Mouse (Mus musculus) T-helper 2 cell (primary cell): ENCODE measurements around the gene Krt34.

Source experiments
- in situ Hi-C: fragments of 300-600 bp; cut with MboI, MseI; formaldehyde crosslinking; loops from one replicate; pipeline ENCODE4 v1.15.1; 2025; ENCODE audit warnings: high pct_unique_total_duplicates

Gene Krt34

GRCm38 (mm10) chr11:100004846-100005245 lies 36.5 kb downstream of the Krt34 start:
- in situ Hi-C loops = loop anchor here (10.0 kb wide), 1 partner anchor 540 kb away; no protein-coding TSS in a partner anchor

- in situ Hi-C loops = no loop called here
These were observed 42.3 kb downstream of the Krt34 start for GRCm38 (mm10) chr11:99999091-99999490.

GRCm38 (mm10) chr11:99994384-99994661 lies 47.0 kb downstream of the Krt34 start:
- in situ Hi-C loops = no loop called here

GRCm38 (mm10) chr11:99993620-99994383 lies 47.6 kb downstream of the Krt34 start, which contains the start of gene Krtap17-1:
TSS of gene Krtap17-1 (minus strand) at chr11:99993994.
- in situ Hi-C loops = no loop called here

GRCm38 (mm10) chr11:99990571-99990970 lies 50.8 kb downstream of the Krt34 start:
- in situ Hi-C loops = no loop called here

GRCm38 (mm10) chr11:99989881-99990405 lies 51.4 kb downstream of the Krt34 start:
- in situ Hi-C loops = no loop called here

GRCm38 (mm10) chr11:99988530-99988929 lies 52.8 kb downstream of the Krt34 start:
- in situ Hi-C loops = no loop called here
